Mouse (Mus musculus) lung, postnatal 0 days (tissue): ENCODE measurements around the gene Fam151a. TPM values are rescaled to one million over a fixed set of nuclear protein-coding genes. Genes with fewer than 3 reads are reported as not detected.
"Not testable (repeated sequence)": the region's sequence is repeated elsewhere in the genome, so short reads cannot be mapped to it uniquely, and the experiment has no call there.

Experiments used
- ATAC-seq: fragments of 200-750 bp; cut with Nextera tagmentation; 2 replicates; pipeline ENCODE4 v1.8.0; 2017; ENCODE audit warnings: moderate library complexity
- DNase-seq: peaks from one replicate; pipeline ENCODE4 v3.0.0-alpha.2; 2016; ENCODE audit warnings: low spot score
- H3K27ac ChIP-seq: fragments of 300-500 bp; sonication (generic); 2 replicates; pipeline ENCODE4 v1.5.1; 2014; ENCODE audit warnings: antibody characterized with exemption, mild to moderate bottlenecking, low read length, mixed read lengths
- H3K27me3 ChIP-seq: fragments of 300-500 bp; sonication (generic); replicated peaks from 2 replicates; pipeline ENCODE4 v1.6.1; 2014; ENCODE audit warnings: low read length, mixed read lengths; ENCODE audit not compliant: insufficient read depth
- H3K36me3 ChIP-seq: fragments of 300-500 bp; sonication (generic); 2 replicates; pipeline ENCODE4 v1.6.1; 2014; ENCODE audit warnings: low read length, mixed read lengths; ENCODE audit not compliant: insufficient read depth
- H3K4me1 ChIP-seq: fragments of 300-500 bp; sonication (generic); 2 replicates; pipeline ENCODE4 v1.6.1; 2014; ENCODE audit warnings: antibody characterized with exemption, low read depth, low read length, mixed read lengths; ENCODE audit not compliant: insufficient read depth
- H3K4me2 ChIP-seq: fragments of 300-500 bp; sonication (generic); replicated peaks from 2 replicates; pipeline ENCODE4 v1.6.1; 2014; ENCODE audit warnings: low read depth, mild to moderate bottlenecking, low read length, moderate library complexity, mixed read lengths
- H3K4me3 ChIP-seq: fragments of 300-500 bp; sonication (generic); 2 replicates; pipeline ENCODE4 v1.5.1; 2014; ENCODE audit warnings: low read depth, low read length
- H3K9ac ChIP-seq: fragments of 300-500 bp; sonication (generic); replicated peaks from 2 replicates; pipeline ENCODE4 v1.6.1; 2014; ENCODE audit warnings: low read depth, mild to moderate bottlenecking
- H3K9me3 ChIP-seq: fragments of 300-500 bp; sonication (generic); 2 replicates; pipeline ENCODE4 v1.6.1; 2016; ENCODE audit warnings: low read length, mixed read lengths
- CTCF ChIP-seq: IDR thresholded peaks from 2 replicates; pipeline ENCODE4 v1.5.1; 2016; ENCODE audit warnings: antibody characterized with exemption, mild to moderate bottlenecking
- EP300 ChIP-seq: IDR thresholded peaks from 2 replicates; pipeline ENCODE4 v1.6.1; 2016; ENCODE audit warnings: antibody characterized with exemption, mild to moderate bottlenecking, control low read depth
- WGBS: fragments of 180-500 bp; shearing (Covaris S2); extraction: QIAGEN DNeasy Blood & Tissue Kit; methylation state at CpG from one replicate; pipeline ENCODE4 v1.1.7; 2014; 5-methylcytosine and 5-hydroxymethylcytosine counted together
- polyA plus RNA-seq: library from polyadenylated mRNA; unstranded; fragments of >200 nt; fragmentation: Nextera tagmentation; extraction: Ambion mirVana; gene quantifications from 2 replicates; pipeline ENCODE4 v1.2.1, GENCODE M21; 2015

Gene Fam151a
- polyA plus RNA-seq, 1 experiment from 2014 or later = 0.31 TPM

DNA sequence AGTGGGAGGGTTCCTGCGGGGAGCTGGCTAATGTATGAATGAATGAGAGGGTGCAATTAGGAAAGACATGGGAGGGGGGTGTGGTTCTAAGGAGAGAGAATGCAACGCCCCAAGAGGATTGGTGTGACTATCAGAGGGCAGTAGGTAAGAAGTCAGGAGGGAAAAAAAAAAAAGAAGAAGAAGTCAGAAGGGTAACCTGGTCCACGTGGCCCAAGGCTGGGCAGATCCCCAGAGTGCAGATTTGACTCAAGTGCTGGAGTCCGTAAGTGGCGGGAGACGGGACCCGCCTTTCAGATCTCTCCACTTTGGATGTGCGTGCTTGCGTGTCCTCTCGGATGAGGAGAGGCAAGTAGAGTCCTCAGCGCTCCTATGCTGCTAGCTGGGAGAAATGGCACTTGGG lies 54.9 kb downstream of the Fam151a start:
- H3K4me1 ChIP-seq = peaks cover 5% of the 10 kb centered on the region; the same call in 1 of the 2 replicates
- no peak overlapping the region for H3K4me3 ChIP-seq
- no peaks in the 10 kb centered on the region for H3K27me3 ChIP-seq
- no peak overlapping the region for H3K4me2 ChIP-seq
- no peak for TF ChIP-seq CTCF
- no peak for TF ChIP-seq EP300
- WGBS = 69% methylated on average over 11 of the region's 11 CpGs
- H3K9ac ChIP-seq = no peak overlapping the region
- no peaks in the 10 kb centered on the region for H3K9me3 ChIP-seq
- no peaks in the 10 kb centered on the region for H3K36me3 ChIP-seq
- H3K27ac ChIP-seq = no peak overlapping the region
- DNase-seq (no peak), ATAC-seq (no peak)

- no peak overlapping the region for H3K27ac ChIP-seq
These were observed 56.0 kb downstream of the Fam151a start for GRCm38 (mm10) chr4:106789705-106790104.

DNA sequence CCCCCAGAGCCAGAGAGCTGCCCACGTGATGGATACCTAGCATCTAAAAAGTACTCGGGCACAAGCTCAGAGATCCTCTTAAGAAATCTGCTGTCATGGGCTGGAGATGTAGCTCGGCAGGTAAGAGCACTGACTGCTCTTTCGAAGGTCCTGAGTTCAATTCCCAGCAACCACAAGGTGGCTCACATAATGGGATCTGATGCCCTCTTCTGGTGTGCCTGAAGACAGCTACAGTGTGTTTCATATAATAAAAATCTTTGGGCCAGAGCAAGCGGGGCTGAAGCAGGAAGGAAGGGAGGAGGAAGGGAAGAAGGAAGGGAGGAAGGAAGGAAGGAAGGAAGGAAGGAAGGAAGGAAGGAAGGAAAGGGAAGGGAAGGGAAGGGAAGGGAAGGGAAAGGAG lies 56.5 kb downstream of the Fam151a start:
- not testable (repeated sequence) for ATAC-seq, H3K9ac ChIP-seq, H3K36me3 ChIP-seq, H3K27ac ChIP-seq, H3K4me2 ChIP-seq, H3K27me3 ChIP-seq, DNase-seq, H3K9me3 ChIP-seq, H3K4me1 ChIP-seq, H3K4me3 ChIP-seq
- WGBS = 75% methylated on average over 5 of the region's 5 CpGs

More at GRCm38 (mm10) chr4:106789705-106790104, 56.0 kb downstream of the Fam151a start:
- 60% methylated on average over 9 of the region's 9 CpGs for WGBS
- DNase-seq = no peak
- Histone ChIP-seq H3K4me3 (no peak overlapping the region), H3K27me3 (no peaks in the 10 kb centered on the region), H3K4me2 (no peak overlapping the region), H3K36me3 (no peaks in the 10 kb centered on the region), H3K9me3 (no peaks in the 10 kb centered on the region), H3K4me1 (peaks cover 5% of the 10 kb centered on the region; the same call in 1 of the 2 replicates), H3K9ac (no peak overlapping the region)
- TF ChIP-seq EP300 (no peak), CTCF (no peak)
- no peak for ATAC-seq

DNA sequence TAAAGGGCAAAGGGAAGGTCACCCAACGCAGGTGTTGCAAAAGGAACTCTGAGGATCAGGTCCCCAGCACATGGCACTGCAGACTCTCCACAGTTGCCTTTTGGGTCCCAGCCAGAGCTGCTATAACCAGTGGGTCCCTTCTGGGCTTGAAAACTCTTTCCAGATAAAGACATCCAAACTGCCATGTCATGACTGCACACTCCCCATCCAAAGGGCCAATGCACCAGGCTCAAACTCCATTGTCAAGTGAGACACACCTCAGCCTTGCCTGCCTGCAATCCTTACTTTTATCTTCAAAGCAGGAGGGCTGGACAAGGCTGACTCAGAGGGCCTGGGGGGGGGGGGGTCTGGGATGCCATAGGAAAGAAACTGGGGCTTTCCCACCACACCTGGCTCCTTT lies 57.2 kb downstream of the Fam151a start:
- H3K4me3 ChIP-seq = no peak overlapping the region
- no peaks in the 10 kb centered on the region for H3K9me3 ChIP-seq
- no peak for TF ChIP-seq EP300
- TF ChIP-seq CTCF = no peak
- DNase-seq (no peak), ATAC-seq (no peak)
- no peak overlapping the region for H3K4me2 ChIP-seq
- H3K27me3 ChIP-seq = no peaks in the 10 kb centered on the region
- 100% methylated on average over 1 of the region's 1 CpGs for WGBS
- H3K36me3 ChIP-seq = no peaks in the 10 kb centered on the region
- peaks cover 5% of the 10 kb centered on the region; the same call in 1 of the 2 replicates for H3K4me1 ChIP-seq
- no peak overlapping the region for H3K27ac ChIP-seq
- no peak overlapping the region for H3K9ac ChIP-seq

DNA sequence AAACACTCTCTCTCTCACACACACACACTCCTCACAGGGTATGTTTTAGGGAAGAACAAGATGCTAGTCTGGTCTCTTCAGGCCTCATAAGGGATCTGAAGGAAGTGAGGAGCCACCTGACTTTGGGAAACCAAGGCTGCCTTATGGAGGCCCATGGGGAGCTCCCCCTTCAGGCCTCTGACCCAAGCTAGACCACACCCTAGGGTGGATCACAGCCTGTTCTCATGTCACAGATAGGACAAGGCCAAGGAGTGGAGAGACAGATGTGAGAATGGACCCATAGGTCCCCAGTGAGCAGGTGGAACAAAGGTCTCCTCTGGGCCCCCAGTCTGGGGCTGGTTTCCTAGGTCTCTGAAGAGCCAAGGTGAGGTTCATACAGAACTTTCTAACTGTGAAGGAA lies 58.6 kb downstream of the Fam151a start:
- H3K4me2 ChIP-seq = no peak overlapping the region
- H3K36me3 ChIP-seq = no peaks in the 10 kb centered on the region
- no peak for TF ChIP-seq CTCF
- TF ChIP-seq EP300 = no peak
- H3K9me3 ChIP-seq = no peaks in the 10 kb centered on the region
- H3K27me3 ChIP-seq = no peaks in the 10 kb centered on the region
- DNase-seq = no peak
- ATAC-seq = no peak
- no peak overlapping the region for H3K4me3 ChIP-seq
- no peak overlapping the region for H3K9ac ChIP-seq
- no peaks in the 10 kb centered on the region for H3K4me1 ChIP-seq
- no peak overlapping the region for H3K27ac ChIP-seq

- not testable (repeated sequence) for ATAC-seq, H3K36me3 ChIP-seq
- 93% methylated on average over 9 of the region's 9 CpGs for WGBS
These were observed 60.1 kb downstream of the Fam151a start for GRCm38 (mm10) chr4:106793826-106794225.

DNA sequence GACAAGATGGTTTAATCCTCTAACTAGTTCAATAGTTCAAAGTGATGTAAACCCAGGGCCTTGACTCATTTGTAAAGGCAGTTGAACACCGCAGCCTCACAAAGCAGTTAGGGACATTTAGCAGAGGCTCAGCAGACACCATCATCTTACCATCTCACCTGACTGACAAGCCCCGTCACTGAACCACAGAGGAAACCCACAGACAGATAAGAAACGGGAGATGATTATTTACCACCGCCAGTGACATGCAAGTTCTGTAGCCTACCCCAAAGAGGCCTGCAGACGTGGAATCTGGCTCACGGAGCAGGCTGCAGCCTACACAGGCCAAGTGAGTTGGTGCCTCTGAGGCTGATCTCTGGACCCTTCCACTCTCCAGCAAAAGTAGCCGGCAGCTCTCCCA lies 60.6 kb downstream of the Fam151a start:
- H3K27me3 ChIP-seq = no peaks in the 10 kb centered on the region
- no peak overlapping the region for H3K27ac ChIP-seq
- TF ChIP-seq EP300 = no peak
- no peak for TF ChIP-seq CTCF
- ATAC-seq (no peak), DNase-seq (no peak)
- H3K4me2 ChIP-seq = no peak overlapping the region
- H3K4me1 ChIP-seq = no peaks in the 10 kb centered on the region
- no peak overlapping the region for H3K9ac ChIP-seq
- 74% methylated on average over 7 of the region's 7 CpGs for WGBS
- no peaks in the 10 kb centered on the region for H3K36me3 ChIP-seq
- H3K9me3 ChIP-seq = no peaks in the 10 kb centered on the region
- no peak overlapping the region for H3K4me3 ChIP-seq

More at GRCm38 (mm10) chr4:106793826-106794225, 60.1 kb downstream of the Fam151a start:
- H3K9ac ChIP-seq, DNase-seq, H3K9me3 ChIP-seq, H3K27ac ChIP-seq, H3K4me1 ChIP-seq, H3K4me3 ChIP-seq, H3K27me3 ChIP-seq, H3K4me2 ChIP-seq: not testable (repeated sequence)
